Mouse (Mus musculus) layer of hippocampus, postnatal 36 days (tissue): ENCODE data around the gene Itga6. TPM values are rescaled to one million over a fixed set of nuclear protein-coding genes. Genes with fewer than 3 reads are reported as not detected.
A peak's percentile ranks its signal among the peaks of the same experiment; 100 is the strongest.

Experiments
- DNase-seq, 2 experiments: peaks; one replicate each; pipeline ENCODE4 v3.0.0; 2022
- total RNA-seq, 2 experiments: library from RNA; stranded (reverse); gene quantifications; 2 replicates each; pipeline ENCODE4 v1.2.3; 2021

Itga6 gene
- total RNA-seq, 2 experiments from 2014 or later: 28.2 to 30.5 TPM

DNA sequence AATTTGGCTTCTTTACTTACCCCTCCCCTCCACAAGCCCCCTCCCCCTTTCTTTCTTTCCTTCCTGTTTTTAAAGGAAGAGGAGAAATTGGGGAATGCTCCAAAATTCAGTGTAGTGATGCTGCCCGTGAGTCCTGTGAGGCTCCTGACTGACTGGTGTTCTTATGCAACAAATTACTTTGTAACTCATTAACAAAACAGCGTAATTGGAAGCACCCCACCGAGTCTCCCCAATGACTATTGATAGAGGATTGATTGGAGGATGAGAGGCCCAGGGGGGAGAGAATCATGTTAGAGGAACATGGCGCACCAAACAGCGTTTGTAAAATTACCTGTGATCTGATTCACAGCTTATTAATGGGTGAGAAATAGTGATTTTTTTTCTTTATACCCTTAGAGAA, 109.7 kb downstream of the Itga6 start:
- no peak for DNase-seq

- no peak for DNase-seq
Observed at GRCm38 (mm10) chr2:71863531-71864173, 118.2 kb downstream of the Itga6 start.

DNA sequence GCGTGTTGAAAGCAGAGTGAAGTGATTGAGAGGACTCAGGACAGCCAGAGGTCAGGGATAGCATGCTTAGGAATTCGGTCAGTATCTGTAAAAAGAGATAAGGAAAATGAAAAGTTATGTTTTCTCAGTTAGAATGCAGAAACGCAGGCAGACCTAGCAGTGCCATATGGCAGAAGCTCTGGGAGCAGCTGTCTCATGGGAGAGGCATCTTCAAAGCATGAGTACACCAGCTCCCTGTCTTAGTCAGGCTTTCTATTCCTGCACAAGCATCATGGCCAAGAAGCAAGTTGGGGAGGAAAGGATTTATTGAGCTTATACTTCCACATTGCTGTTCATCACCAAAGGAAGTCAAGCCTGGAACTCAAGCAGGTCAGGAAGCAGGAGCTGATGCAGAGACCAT, 119.6 kb downstream of the Itga6 start:
- DNase-seq: peak; percentile 63 to 67

DNA sequence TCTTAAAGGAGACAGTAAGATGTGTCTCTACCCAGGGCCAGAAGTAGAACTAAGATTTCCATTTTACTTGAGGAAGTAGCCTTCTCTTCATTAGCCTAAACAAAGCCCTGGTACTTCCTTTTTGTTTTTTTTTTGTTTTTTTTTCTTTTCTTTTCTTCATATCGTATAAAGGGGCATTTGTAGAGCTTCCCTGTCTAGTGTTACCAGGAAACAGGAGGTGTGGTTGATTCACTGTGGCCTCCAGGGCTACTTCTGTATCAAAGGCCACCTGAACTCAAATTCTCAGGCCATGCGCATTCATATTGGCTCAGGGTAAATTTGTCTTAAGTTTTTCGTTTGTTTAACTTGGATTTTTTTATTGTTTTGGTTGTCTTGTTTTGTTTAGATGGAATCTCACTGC, 120.5 kb downstream of the Itga6 start:
- DNase-seq: no peak

GRCm38 (mm10) chr2:71866565-71866964, 121.1 kb downstream of the Itga6 start:
- no peak for DNase-seq

DNA sequence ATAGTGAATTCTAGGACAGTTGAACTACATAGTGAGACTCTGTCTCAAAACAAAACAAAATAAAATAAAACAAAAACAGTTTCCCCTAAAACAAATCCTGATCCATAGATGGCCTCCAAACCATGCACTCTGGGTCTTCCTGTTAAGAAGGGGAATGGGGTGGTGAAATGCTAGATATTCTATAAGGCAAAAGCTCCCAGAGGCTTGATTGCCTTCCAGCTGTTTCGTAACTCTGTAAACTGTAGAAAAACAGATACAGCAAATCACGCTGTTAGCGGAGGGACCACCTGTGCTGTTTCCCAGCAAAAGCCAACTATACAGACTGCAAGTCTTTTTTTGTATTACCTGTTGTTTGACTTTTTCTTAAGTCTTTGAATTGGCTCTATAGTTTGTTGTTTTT, 121.6 kb downstream of the Itga6 start:
- no peak for DNase-seq

GRCm38 (mm10) chr2:71867480-71867879, 122.1 kb downstream of the Itga6 start:
- DNase-seq: no peak

DNA sequence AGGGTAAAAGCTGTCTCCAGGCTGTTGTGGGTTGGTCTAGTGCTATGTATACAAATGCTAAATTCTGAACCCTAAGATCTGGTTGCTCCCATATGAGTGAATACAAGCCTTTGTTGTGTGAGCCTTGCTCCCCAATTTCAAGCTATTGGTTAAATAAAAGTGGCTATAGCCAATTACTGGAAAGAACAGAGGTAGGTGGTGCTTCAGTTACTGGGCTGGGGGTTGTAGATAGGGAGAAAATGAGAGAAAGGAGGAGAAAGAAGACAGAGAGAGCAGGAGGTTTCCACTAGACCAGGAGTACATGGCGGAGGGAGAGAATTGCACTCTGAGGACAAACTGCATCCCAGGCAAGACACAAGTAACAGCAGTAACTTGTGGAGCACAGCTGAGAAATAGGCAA, 122.8 kb downstream of the Itga6 start:
- DNase-seq: no peak

- no peak for DNase-seq
Observed at GRCm38 (mm10) chr2:71872141-71872540, 126.7 kb downstream of the Itga6 start.

DNA sequence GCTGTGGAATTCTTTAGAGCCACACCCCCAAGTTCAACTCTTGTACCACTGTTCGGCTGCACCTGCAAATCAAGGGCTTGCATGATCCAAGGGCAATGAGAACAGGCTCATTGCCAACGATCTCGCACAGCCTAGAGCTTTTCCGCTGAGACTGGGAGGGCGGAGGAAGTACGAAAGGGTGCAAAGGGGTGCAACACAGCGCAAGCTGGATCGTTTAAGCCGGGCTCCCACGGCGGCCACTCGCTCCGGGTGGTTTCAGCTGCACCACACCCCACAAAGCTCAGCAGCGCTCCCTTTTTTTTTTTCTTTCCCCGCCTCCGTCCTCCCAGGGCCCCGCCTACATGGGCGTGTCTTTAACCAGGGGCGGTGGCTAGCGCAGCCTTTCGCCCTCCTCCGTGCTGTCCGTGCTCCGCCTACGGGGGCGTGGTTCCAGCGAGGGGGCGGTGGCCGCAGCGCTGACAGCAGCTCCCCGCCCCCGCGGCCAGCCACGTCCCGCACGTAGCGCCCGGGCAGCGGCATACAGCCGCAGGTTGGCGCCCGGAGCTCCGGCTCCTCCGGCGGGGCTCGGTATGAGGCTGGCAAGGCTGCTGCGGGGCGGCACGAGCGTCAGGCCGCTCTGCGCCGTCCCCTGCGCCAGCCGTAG, 127.5 kb downstream of the Itga6 start, which contains the start of gene Pdk1:
Pdk1 (plus strand) TSS at position 424 of the 643 bp plus-strand sequence.
- peak; percentile 97 for DNase-seq

DNA sequence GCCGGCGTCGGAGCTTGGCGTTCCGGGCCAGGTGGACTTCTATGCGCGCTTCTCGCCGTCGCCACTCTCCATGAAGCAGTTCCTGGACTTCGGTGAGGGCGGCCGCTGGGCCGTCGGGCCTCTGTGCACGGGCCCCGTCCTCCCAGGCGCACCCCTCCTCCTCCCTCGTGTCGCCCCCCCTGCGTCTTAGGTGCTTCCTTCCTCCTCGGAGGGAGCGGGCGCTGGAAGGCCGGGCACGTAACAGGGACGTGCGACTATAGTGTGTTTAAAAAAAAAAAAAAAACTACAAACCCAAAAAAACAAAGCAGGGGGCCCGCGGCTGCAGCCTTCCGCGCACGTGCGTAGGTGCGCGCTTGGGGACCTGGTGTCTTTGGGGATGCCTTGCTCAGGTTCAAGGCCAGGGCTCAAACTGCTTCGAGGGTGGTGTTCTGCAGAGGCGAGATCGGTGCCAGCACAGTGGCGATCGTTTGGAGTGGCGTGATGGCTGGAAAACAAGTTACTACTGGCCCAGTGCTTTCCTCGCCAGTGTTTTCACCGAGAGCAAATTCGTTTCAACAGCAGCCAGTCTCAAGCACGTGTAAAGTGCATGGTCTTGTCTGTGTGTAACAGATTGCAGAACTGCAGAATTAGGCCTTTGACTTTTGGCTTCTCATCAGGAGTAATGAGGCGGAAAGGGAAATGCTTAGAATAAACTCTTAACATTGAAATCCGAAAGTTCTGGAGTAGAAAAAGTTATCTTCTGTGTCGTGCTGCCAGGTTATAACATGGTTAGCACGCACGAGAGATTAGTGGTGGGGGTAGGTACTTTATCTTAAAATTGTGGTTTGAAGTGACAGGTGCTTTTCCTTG, 128.3 kb downstream of the Itga6 start:
- DNase-seq: peak in 1 of 2 experiments; percentile 34

DNA sequence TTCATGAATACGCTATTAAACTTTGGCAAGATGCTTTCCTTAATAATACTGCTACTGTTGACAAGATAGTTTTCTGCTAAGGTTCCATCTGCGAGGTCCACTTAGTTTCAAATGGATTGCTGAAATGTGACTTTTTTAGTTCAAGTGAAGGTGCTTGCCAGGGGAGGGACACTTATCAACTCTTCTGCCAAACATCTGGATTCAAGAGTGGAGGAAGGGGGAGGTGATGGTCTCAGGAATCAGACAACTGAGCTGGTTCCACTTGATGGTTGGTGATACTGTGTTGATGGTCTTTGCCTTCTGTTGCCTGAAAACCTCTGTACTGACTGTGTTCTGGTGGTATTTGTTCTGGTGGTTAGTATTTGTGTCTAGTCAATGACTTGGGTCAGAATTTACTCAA, 129.0 kb downstream of the Itga6 start:
- DNase-seq: no peak

- DNase-seq: no peak
Observed at GRCm38 (mm10) chr2:71874836-71875235, 129.4 kb downstream of the Itga6 start.

GRCm38 (mm10) chr2:71877865-71878264, 132.4 kb downstream of the Itga6 start:
- no peak for DNase-seq

- DNase-seq: no peak
Observed at GRCm38 (mm10) chr2:71878441-71878840, 133.0 kb downstream of the Itga6 start.

DNA sequence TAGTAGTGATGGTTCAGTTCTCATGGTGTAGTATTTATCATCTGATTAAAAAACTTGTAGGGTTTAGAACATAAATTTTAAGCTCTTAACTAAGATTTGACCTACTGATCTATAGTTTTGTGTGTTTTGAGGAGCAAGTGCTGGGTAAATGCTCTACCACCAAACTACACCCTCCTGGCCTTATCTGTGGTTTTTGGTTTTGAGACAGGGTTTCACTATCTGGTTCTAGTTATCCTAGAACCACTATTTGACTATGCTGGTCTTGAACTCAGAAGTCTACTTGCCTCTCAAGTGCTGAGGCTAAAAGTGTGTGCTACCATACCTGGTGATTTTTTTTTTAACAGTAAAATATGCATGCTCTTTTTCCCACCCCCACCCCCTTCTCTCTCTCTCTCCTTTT, 133.5 kb downstream of the Itga6 start:
- no peak for DNase-seq

- no peak for DNase-seq
Observed at GRCm38 (mm10) chr2:71882914-71883651, 137.7 kb downstream of the Itga6 start.

DNA sequence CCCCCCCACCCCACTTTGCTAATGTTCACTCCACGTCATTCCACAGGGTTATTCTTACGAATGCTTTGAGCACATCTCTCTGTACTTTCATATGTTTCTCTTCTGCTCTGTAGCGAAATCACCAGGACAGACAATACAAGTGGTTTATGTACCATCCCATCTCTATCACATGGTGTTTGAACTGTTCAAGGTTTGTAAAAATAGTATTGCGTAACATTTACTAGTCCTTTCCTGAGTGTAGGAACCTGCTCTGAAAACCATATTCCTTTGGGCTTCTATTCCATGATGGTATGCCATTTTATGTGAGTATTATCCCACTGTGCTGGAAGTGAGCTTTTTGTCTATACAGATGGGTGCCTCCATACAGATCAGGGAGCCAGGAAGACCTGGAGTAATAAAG, 141.9 kb downstream of the Itga6 start:
- no peak for DNase-seq

GRCm38 (mm10) chr2:71888437-71888836, 143.0 kb downstream of the Itga6 start:
- no peak for DNase-seq

DNA sequence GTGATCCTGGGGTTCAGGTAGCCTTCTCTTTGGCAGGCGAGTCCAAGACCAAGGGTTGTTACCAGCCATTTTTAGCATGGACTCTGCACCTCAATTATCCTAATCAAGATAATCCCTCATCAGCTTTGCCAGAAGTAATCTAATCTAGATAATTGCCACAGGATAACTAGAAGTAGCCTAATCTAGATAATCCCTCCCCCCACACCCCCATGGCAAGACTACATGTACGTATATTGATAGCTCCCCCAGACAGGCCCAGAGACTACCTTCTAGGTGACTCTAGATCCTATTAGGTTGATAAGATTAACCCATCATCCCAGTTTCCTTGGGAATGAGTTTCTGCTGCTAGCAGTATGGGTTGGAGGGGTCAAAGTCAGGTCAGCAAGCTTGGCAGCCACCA, 146.1 kb downstream of the Itga6 start:
- DNase-seq: no peak

DNA sequence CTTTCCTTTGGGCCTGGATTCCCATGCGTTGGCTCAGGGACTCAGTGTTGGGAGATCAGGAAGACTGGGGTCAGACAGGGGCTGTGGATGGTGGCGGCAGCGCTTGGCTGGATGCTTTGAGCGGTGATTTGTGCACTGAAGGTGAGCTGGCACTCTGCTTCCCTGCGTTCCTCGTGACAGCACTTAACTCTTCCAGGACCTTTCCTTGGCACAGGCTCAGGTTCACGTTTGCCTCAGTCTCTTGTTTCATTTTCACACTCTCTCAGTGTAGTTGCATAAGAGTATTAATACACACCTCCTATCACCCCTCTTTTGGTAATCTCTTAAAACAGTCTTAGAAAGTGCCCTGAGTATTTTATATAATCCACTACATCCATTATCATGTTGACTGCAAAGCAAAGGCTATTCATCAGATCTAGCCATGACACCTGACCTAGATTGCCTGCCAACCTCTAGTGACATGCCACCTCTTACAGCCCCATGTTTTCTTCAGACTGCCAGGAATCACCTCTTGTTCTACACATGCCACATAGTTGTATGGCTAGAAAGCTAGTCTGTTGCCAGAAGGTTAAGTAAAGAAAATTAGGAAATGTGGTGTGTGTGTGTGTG, 147.4 kb downstream of the Itga6 start:
- no peak for DNase-seq

DNA sequence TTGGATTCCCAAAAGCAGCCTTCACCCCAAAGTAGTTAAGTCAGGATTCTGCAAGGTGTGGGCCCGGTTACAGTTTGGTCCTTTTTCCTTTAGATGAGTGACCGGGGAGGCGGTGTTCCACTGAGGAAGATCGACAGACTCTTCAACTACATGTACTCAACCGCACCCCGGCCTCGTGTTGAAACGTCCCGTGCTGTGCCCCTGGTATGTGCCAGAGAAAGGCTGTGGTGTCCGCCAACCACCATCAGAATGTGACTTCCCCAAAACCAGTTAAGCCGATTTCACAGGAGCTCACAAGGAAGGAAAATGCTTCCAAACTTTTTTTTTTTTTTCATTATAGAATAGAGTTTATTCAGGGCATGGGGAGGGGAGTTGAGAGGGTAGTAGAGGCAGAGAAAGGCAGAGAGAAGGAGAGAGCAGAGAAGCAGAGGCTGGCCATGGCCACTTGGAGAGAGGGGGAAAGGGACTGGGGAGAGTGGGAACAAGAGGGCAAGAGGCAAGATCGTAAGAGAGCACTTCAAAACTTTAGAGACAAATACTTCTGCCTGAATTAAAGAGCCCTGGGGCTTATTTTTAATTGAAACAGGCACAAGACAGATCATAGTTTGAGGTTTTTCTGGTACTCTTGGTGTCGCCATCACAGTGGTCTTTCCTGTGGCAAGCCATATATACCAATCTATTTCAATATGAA, 150.3 kb downstream of the Itga6 start:
- no peak for DNase-seq
